Mouse (Mus musculus) neural tube, embryonic 11.5 days (tissue): ENCODE results near the gene Glipr2. TPM values are rescaled to one million over a fixed set of nuclear protein-coding genes. Genes with fewer than 3 reads are reported as not detected.
A peak's percentile ranks its signal among the peaks of the same experiment; 100 is the strongest.

Experiments used
- ATAC-seq: fragments of 200-750 bp; cut with Nextera tagmentation; 2 replicates; pipeline ENCODE4 v1.8.0; 2017; ENCODE audit warnings: moderate number of reproducible peaks, mild to moderate bottlenecking, moderate TSS enrichment, moderate library complexity; ENCODE audit not compliant: insufficient read depth, low FRiP score, low TSS enrichment
- DNase-seq: peaks from one replicate; pipeline ENCODE4 v3.0.0-alpha.2; 2015; ENCODE audit warnings: low spot score
- H3K27ac ChIP-seq: fragments of 300-500 bp; sonication (generic); 2 replicates; pipeline ENCODE4 v1.5.1; 2014; ENCODE audit warnings: low read depth, mild to moderate bottlenecking, low read length
- H3K27me3 ChIP-seq: fragments of 300-500 bp; sonication (generic); 2 replicates; pipeline ENCODE4 v1.6.1; 2014; ENCODE audit warnings: mild to moderate bottlenecking, low read length, mixed read lengths; ENCODE audit not compliant: control insufficient read depth, insufficient read depth
- H3K36me3 ChIP-seq: fragments of 300-500 bp; sonication (generic); 2 replicates; pipeline ENCODE4 v1.6.1; 2014; ENCODE audit warnings: mild to moderate bottlenecking, low read length, moderate library complexity, mixed read lengths; ENCODE audit not compliant: control insufficient read depth, insufficient read depth
- H3K4me1 ChIP-seq: fragments of 300-500 bp; sonication (generic); 2 replicates; pipeline ENCODE4 v1.6.1; 2014; ENCODE audit warnings: low read length, mixed read lengths; ENCODE audit not compliant: control insufficient read depth, insufficient read depth
- H3K4me2 ChIP-seq: fragments of 300-500 bp; sonication (generic); 2 replicates; pipeline ENCODE4 v1.6.1; 2014; ENCODE audit warnings: low read depth, mild to moderate bottlenecking, moderate library complexity
- H3K4me3 ChIP-seq: fragments of 300-500 bp; sonication (generic); 2 replicates; pipeline ENCODE4 v1.5.1; 2014; ENCODE audit warnings: low read depth, low read length
- H3K9ac ChIP-seq: fragments of 300-500 bp; sonication (generic); 2 replicates; pipeline ENCODE4 v1.6.1; 2014; ENCODE audit warnings: mild to moderate bottlenecking, low read length
- H3K9me3 ChIP-seq: fragments of 300-500 bp; sonication (generic); 2 replicates; pipeline ENCODE4 v1.6.1; 2016; ENCODE audit warnings: low read length; ENCODE audit not compliant: control insufficient read depth
- WGBS: fragments of 180-500 bp; shearing (Covaris S2); extraction: QIAGEN DNeasy Blood & Tissue Kit; methylation state at CpG from one replicate; pipeline ENCODE4 v1.1.7; 2014; 5-methylcytosine and 5-hydroxymethylcytosine counted together
- polyA plus RNA-seq: library from polyadenylated mRNA; unstranded; fragments of >200 nt; fragmentation: Nextera tagmentation; extraction: Ambion mirVana; gene quantifications from 2 replicates; pipeline ENCODE4 v1.2.1, GENCODE M21; 2014

Gene Glipr2
- polyA plus RNA-seq, 1 experiment from 2014 or later = 109 TPM

DNA sequence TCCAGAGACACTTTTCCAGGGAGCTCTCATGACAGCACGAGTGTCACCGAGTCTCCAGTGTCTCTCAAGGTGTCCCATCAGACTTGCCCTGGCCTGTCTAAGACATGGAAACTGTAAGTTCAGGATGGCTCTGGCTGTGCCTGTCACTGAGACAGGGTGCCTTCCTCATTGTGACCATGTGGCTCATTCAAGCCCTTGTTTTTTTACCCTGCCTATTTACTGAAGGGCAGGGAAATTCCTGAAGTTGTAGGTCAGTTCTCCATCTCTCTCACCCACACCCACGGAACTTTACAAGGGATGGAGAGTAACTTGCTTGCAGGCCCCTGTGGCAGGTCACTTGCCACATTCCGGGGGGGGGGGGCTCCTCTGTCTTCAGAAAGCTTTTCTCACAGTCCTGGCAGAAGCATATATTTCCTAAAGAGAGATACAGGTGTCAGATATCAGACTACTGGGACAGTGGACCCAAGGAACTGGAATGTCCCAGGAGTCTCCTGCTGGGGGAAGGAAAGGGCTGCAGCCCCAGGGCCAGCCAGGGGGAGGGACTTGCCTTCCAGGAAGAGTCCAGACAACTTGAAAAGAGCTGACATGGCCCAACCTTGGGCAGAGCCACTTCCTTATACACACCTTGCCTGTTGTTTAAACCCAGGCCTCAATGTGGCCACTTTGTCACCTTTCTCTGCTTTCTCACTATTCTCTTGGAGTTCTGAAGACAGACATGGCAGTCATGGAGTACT lies 7.9 kb downstream of the Glipr2 start:
- Histone ChIP-seq H3K9ac (no peak overlapping the region), H3K9me3 (no peaks in the 10 kb centered on the region), H3K4me1 (peaks cover 8% of the 10 kb centered on the region), H3K27me3 (no peaks in the 10 kb centered on the region), H3K27ac (no peak overlapping the region), H3K4me2 (no peak overlapping the region), H3K4me3 (no peak overlapping the region), H3K36me3 (no peaks in the 10 kb centered on the region)
- DNase-seq (no peak), ATAC-seq (no peak)
- WGBS = 35% methylated on average over 4 of the region's 4 CpGs

DNA sequence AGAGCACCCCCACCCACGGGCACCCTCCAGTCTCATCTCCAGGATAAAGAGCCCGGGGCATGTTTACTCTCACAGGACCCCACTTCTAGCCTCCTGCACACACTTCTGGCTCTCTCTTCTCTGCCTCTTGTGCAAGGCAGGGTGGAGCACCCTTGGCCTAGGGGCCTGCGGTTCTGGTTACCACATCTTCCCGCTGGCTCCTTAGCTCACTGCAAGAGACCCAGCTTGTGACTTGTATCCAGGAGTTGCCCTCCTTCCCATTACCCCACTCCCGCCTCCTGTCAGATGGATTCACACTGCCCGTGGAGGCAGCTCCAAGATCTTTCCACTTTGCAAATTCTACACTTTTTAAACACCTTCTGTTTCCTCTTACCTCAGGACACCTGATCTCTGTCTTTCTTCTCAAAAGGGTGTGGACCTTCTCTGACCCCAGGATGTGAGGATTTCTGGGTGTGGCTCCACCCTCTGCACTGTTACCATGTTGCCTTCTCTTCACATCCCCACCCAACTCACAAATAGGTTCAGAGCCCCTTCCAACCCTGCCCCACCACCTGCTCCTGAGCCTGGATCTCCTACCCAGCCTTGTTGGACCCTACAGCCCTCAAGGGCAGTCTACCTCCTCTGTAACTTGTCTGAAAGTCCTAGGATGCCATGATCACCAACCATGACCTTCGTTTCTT lies 8.8 kb downstream of the Glipr2 start:
- no peak overlapping the region for H3K9ac ChIP-seq
- DNase-seq (no peak), ATAC-seq (no peak)
- H3K27ac ChIP-seq = no peak overlapping the region
- H3K4me1 ChIP-seq = peaks cover 8% of the 10 kb centered on the region
- H3K4me3 ChIP-seq = no peak overlapping the region
- no peaks in the 10 kb centered on the region for H3K27me3 ChIP-seq
- WGBS = 83% methylated on average over 7 of the region's 7 CpGs
- H3K4me2 ChIP-seq = no peak overlapping the region
- no peaks in the 10 kb centered on the region for H3K9me3 ChIP-seq
- H3K36me3 ChIP-seq = no peaks in the 10 kb centered on the region

GRCm38 (mm10) chr4:43968650-43969049 lies 11.4 kb downstream of the Glipr2 start:
- Histone ChIP-seq H3K4me2 (no peak overlapping the region), H3K4me1 (peaks cover 21% of the 10 kb centered on the region), H3K36me3 (no peaks in the 10 kb centered on the region), H3K27me3 (no peaks in the 10 kb centered on the region), H3K9me3 (no peaks in the 10 kb centered on the region), H3K27ac (no peak overlapping the region), H3K4me3 (no peak overlapping the region), H3K9ac (no peak overlapping the region)
- no peak for ATAC-seq
- DNase-seq = no peak
- 52% methylated on average over 13 of the region's 13 CpGs for WGBS

DNA sequence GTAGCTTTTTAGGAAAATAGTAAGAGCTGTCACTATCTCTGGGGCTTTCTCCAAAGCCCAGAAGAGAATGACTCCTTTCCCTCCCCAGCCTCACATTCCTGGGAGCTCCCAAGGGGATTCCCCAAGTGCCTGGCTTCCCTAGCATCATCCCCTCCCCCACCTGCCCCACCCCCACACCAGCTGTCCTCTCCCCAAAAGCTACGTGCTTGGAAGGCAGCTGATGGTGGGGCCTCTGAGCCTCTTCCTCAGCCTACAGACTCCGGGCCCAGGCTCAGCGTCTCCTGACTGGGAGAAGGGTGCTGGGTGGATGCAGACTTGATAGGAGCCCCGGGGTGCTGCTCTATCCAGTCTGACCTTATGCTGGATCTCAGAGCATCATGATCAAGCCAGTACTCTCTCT lies 12.2 kb downstream of the Glipr2 start:
- no peaks in the 10 kb centered on the region for H3K9me3 ChIP-seq
- H3K4me3 ChIP-seq = no peak overlapping the region
- H3K4me1 ChIP-seq = peaks cover 21% of the 10 kb centered on the region
- H3K9ac ChIP-seq = no peak overlapping the region
- no peaks in the 10 kb centered on the region for H3K27me3 ChIP-seq
- ATAC-seq (no peak), DNase-seq (peak; percentile 50)
- H3K36me3 ChIP-seq = no peaks in the 10 kb centered on the region
- no peak overlapping the region for H3K4me2 ChIP-seq
- WGBS = 9% methylated on average over 4 of the region's 4 CpGs
- H3K27ac ChIP-seq = no peak overlapping the region

DNA sequence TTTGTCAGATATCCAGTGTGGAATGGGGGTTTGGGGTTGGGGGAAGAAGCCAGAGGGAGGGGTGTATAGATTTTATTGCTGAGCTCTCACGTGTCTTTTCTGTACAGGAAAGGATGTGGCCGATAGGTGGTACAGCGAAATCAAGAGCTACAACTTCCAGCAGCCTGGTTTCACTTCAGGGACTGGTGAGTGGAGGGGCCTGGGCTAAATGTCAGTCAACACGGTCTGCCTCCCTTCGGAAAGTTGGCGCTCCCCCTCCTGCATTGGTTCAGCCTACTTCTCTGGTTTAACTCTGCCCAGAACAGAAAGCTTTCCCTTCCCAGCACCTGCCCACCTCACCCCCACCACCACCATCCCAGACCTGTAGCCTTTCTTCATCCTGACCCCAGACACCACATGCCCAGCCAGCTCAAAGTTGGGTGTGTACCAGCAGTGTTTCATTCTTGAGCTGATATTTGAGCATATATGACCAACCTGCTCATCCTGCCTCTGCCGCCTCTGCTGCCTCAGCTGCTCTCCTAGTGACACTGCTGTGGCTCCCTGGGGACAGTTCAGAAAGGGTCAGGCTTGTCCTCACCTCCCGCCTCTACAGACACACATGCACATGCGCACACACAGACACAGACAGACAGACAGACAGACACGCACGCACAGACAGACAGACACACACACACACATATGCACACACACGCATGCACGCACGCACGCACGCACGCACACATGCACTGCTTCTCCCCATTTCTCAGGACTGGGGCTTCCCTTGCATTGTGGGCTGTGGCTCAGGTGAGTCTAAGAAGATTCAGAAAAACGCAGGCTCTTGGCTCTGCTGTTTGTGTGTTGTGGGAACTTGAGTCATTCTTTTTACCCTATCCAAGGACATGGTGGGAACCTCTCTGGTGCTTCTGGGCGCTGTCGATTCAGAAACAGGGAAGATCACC lies 13.5 kb downstream of the Glipr2 start:
- Histone ChIP-seq H3K4me1 (peaks cover 21% of the 10 kb centered on the region), H3K4me2 (no peak overlapping the region), H3K27me3 (no peaks in the 10 kb centered on the region), H3K27ac (no peak overlapping the region), H3K4me3 (no peak overlapping the region), H3K36me3 (no peaks in the 10 kb centered on the region), H3K9ac (no peak overlapping the region), H3K9me3 (no peaks in the 10 kb centered on the region)
- ATAC-seq = no peak
- no peak for DNase-seq
- 85% methylated on average over 20 of the region's 20 CpGs for WGBS

GRCm38 (mm10) chr4:43971541-43972136 lies 14.4 kb downstream of the Glipr2 start:
- H3K4me3 ChIP-seq = no peak overlapping the region
- no peak for ATAC-seq
- no peaks in the 10 kb centered on the region for H3K36me3 ChIP-seq
- 70% methylated on average over 9 of the region's 9 CpGs for WGBS
- no peaks in the 10 kb centered on the region for H3K27me3 ChIP-seq
- peaks cover 21% of the 10 kb centered on the region for H3K4me1 ChIP-seq
- H3K9ac ChIP-seq = no peak overlapping the region
- H3K4me2 ChIP-seq = peak overlapping the region; percentile 19; the same call in 1 of the 2 replicates
- peak overlapping the region; percentile 34; the same call in 1 of the 2 replicates for H3K27ac ChIP-seq
- DNase-seq = no peak
- no peaks in the 10 kb centered on the region for H3K9me3 ChIP-seq

DNA sequence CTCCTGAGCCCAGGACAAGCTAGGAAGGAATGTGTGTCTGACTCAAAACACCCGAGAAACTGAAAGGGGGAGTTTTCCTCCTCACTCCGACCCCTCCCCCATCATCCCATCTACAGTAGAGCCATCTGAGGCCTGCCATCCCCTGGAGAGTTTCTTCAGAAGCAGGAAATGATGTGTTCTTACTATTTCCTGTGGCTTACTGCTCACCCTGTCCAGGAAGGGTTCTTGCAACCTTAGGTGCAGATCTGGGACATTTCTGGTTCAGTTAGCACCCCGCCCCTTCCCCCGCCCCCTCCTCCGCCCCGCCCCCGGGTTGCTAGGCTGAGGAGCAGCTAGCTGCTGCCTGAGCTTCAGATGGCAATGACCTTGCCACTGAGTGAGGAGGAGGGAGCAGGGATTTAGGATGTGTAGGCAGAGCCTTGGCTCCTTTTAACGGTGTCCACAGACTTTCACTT lies 15.0 kb downstream of the Glipr2 start:
- DNase-seq (peak; percentile 57), ATAC-seq (no peak)
- Histone ChIP-seq H3K9me3 (no peaks in the 10 kb centered on the region), H3K4me3 (no peak overlapping the region), H3K27ac (0 out of 2 replicates have a peak overlapping the region, but pooled peaks have one; percentile 34), H3K4me2 (peak overlapping the region; percentile 19; the same call in 1 of the 2 replicates), H3K36me3 (no peaks in the 10 kb centered on the region), H3K27me3 (no peaks in the 10 kb centered on the region), H3K9ac (no peak overlapping the region), H3K4me1 (peaks cover 21% of the 10 kb centered on the region)
- 5% methylated on average over 8 of the region's 8 CpGs for WGBS

- no peak overlapping the region for H3K27ac ChIP-seq
- no peaks in the 10 kb centered on the region for H3K27me3 ChIP-seq
- no peak overlapping the region for H3K9ac ChIP-seq
- ATAC-seq (no peak), DNase-seq (no peak)
- WGBS = 59% methylated on average over 4 of the region's 4 CpGs
- H3K4me2 ChIP-seq = no peak overlapping the region
- no peaks in the 10 kb centered on the region for H3K9me3 ChIP-seq
- peaks cover 21% of the 10 kb centered on the region for H3K4me1 ChIP-seq
- no peaks in the 10 kb centered on the region for H3K36me3 ChIP-seq
- no peak overlapping the region for H3K4me3 ChIP-seq
Observed at GRCm38 (mm10) chr4:43973526-43973981, 16.4 kb downstream of the Glipr2 start.
